Mouse (Mus musculus): ENCODE results near the gene Thbs3. TPM values are rescaled to one million over a fixed set of nuclear protein-coding genes. Genes with fewer than 3 reads are reported as not detected.

Gene Thbs3
- polyA plus RNA-seq, 1 experiment from 2014 or later, result 19.4 TPM

DNA sequence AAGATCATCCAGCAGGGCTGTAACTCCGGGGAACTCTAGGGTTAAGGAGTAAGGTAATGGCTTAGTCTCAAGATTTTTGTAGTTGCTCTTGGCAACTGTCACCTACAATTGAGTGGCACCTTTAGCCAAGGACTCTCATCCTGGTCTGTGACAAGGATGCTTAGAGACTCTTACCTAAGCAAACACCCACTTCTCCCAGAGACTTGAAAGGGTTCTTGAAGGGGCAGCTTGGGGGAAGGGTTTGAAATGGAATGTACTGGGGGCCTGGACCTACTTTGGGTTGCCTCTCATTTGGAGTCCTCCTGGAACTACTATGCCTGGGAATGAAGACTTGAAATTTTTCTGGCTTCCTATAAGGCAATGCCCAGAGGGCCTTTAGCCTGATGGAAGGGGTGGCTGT is 3.3 kb downstream of the Thbs3 start:
- ATAC-seq (replicated peaks; ENCODE audit: low FRiP score, low TSS enrichment, low read depth) (no peak), DNase-seq (ENCODE audit: low spot score) (no peak)
- 88% methylated on average over 1 of the region's 1 CpGs for WGBS
- H3K4me2 ChIP-seq (ENCODE audit: low read length), result no peak overlapping the region
- no peak overlapping the region for H3K9ac ChIP-seq (ENCODE audit: low read length)
- no peak overlapping the region for H3K4me3 ChIP-seq (ENCODE audit: low read depth, low read length)
- H3K4me1 ChIP-seq (replicated peaks; ENCODE audit: control insufficient read depth, insufficient read depth, low read length), result peaks cover 12% of the 10 kb centered on the region; the same call in 1 of the 2 replicates
- no peaks in the 10 kb centered on the region for H3K27me3 ChIP-seq (replicated peaks; ENCODE audit: control insufficient read depth, insufficient read depth, low read length)
- no peaks in the 10 kb centered on the region for H3K9me3 ChIP-seq (ENCODE audit: control insufficient read depth, low read length)
- H3K36me3 ChIP-seq (ENCODE audit: control insufficient read depth, insufficient read depth, low read length), result no peaks in the 10 kb centered on the region
- no peak overlapping the region for H3K27ac ChIP-seq (ENCODE audit: low read depth)

DNA sequence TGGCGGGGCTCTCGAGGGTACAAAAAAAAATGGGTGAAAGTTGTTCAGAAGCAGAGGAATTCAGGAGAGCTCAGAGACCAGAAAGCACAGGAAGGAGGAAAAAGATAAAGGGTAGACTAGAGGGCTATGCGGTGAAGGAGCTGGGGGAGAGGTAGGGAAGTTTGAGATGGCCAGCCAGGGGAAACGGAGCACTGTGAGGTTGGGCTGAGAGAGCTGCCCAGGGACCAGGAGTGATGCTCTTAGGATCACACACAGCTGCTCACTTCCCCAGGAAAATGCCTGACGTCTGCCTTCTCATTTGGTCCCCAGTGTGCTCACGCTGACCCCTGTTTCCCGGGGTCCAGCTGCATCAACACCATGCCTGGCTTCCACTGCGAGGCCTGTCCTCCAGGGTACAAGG is 4.6 kb downstream of the Thbs3 start:
- DNase-seq (ENCODE audit: low spot score) (no peak), ATAC-seq (replicated peaks; ENCODE audit: low FRiP score, low TSS enrichment, low read depth) (no peak)
- H3K36me3 ChIP-seq (ENCODE audit: control insufficient read depth, insufficient read depth, low read length), result no peaks in the 10 kb centered on the region
- H3K27ac ChIP-seq (ENCODE audit: low read depth), result no peak overlapping the region; the same call in 1 of the 2 replicates
- H3K4me1 ChIP-seq (replicated peaks; ENCODE audit: control insufficient read depth, insufficient read depth, low read length), result peaks cover 12% of the 10 kb centered on the region; the same call in 1 of the 2 replicates
- H3K4me2 ChIP-seq (ENCODE audit: low read length), result no peak overlapping the region
- no peak overlapping the region for H3K4me3 ChIP-seq (ENCODE audit: low read depth, low read length)
- no peaks in the 10 kb centered on the region for H3K9me3 ChIP-seq (ENCODE audit: control insufficient read depth, low read length)
- H3K9ac ChIP-seq (ENCODE audit: low read length), result no peak overlapping the region
- no peaks in the 10 kb centered on the region for H3K27me3 ChIP-seq (replicated peaks; ENCODE audit: control insufficient read depth, insufficient read depth, low read length)
- WGBS, result 32% methylated on average over 8 of the region's 8 CpGs

DNA sequence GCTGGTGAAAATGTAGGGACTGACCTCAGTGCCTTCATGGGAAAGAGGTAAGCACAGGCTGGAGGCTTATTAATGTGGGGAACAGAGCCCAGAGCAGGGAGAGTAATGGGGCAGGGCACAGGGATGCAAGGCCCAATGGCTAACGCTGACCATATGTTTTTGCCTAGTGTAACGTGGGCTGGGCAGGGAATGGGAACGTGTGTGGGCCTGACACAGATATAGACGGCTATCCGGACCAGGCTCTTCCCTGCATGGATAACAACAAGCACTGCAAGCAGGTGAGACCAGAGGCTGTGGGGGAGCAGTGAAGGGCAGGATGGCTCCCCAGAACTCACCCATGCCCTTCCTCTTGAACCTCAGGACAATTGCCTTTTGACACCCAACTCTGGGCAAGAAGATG is 6.2 kb downstream of the Thbs3 start:
- H3K4me3 ChIP-seq (ENCODE audit: low read depth, low read length), result no peak overlapping the region
- H3K36me3 ChIP-seq (ENCODE audit: control insufficient read depth, insufficient read depth, low read length), result no peaks in the 10 kb centered on the region
- H3K9me3 ChIP-seq (ENCODE audit: control insufficient read depth, low read length), result no peaks in the 10 kb centered on the region
- H3K4me1 ChIP-seq (replicated peaks; ENCODE audit: control insufficient read depth, insufficient read depth, low read length), result 0 out of 2 replicates have a peak, but pooled peaks cover 5% of the 10 kb centered on the region
- no peaks in the 10 kb centered on the region for H3K27me3 ChIP-seq (replicated peaks; ENCODE audit: control insufficient read depth, insufficient read depth, low read length)
- no peak overlapping the region for H3K27ac ChIP-seq (ENCODE audit: low read depth)
- DNase-seq (ENCODE audit: low spot score) (no peak), ATAC-seq (replicated peaks; ENCODE audit: low FRiP score, low TSS enrichment, low read depth) (no peak)
- WGBS, result 75% methylated on average over 5 of the region's 5 CpGs
- H3K4me2 ChIP-seq (ENCODE audit: low read length), result no peak overlapping the region
- H3K9ac ChIP-seq (ENCODE audit: low read length), result no peak overlapping the region

DNA sequence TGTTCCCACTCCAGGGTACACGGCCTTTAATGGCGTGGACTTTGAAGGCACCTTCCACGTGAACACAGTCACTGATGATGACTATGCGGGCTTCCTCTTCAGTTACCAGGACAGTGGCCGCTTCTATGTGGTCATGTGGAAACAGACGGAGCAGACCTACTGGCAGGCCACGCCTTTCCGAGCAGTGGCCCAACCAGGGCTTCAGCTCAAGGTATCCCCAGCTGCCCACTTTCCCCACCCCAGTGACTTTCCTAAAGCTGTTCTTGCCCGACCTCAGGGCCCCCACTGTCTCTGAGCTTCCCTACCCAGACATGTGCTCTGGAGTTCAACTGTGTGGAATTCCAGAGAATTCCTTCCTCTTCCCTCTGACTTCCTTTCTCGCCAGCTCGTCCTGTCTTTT is 9.8 kb downstream of the Thbs3 start:
- H3K4me1 ChIP-seq (replicated peaks; ENCODE audit: control insufficient read depth, insufficient read depth, low read length), result peaks cover 25% of the 10 kb centered on the region
- no peak overlapping the region for H3K4me2 ChIP-seq (ENCODE audit: low read length)
- no peak overlapping the region for H3K4me3 ChIP-seq (ENCODE audit: low read depth, low read length)
- H3K9me3 ChIP-seq (ENCODE audit: control insufficient read depth, low read length), result no peaks in the 10 kb centered on the region
- DNase-seq (ENCODE audit: low spot score), result no peak
- H3K36me3 ChIP-seq (ENCODE audit: control insufficient read depth, insufficient read depth, low read length), result no peaks in the 10 kb centered on the region
- WGBS, result 73% methylated on average over 11 of the region's 11 CpGs
- H3K27me3 ChIP-seq (replicated peaks; ENCODE audit: control insufficient read depth, insufficient read depth, low read length), result 0 out of 2 replicates have a peak, but pooled peaks cover 4% of the 10 kb centered on the region
- ATAC-seq (replicated peaks; ENCODE audit: low FRiP score, low TSS enrichment, low read depth), result no peak
- no peak overlapping the region for H3K27ac ChIP-seq (ENCODE audit: low read depth)
- H3K9ac ChIP-seq (ENCODE audit: low read length), result no peak overlapping the region

DNA sequence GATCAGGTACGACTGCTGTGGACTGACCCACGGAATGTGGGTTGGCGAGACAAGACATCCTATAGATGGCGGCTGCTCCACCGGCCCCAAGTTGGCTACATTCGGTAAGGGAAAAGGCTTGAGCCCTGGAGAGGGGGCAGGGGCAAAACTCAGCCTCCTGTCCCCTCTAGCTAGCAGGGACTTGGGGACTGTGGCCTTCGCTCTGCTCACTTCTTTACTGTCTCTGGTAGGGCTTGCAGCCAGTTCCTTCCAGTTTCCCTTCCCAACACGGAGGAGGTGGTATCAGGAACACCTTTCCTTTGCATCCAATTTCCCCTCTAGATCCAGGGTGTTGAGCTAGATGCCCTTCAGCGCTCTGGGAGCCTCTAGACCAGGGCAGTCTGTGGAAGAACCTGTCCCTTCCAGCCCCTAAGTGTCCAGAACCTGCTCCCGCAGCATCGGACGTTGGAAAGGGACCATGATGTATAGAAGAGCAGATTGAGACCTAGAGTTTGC is 10.4 kb downstream of the Thbs3 start:
- ATAC-seq (replicated peaks; ENCODE audit: low FRiP score, low TSS enrichment, low read depth), result no peak
- Histone ChIP-seq H3K9ac (ENCODE audit: low read length) (no peak overlapping the region), H3K36me3 (ENCODE audit: control insufficient read depth, insufficient read depth, low read length) (no peaks in the 10 kb centered on the region), H3K4me1 (replicated peaks; ENCODE audit: control insufficient read depth, insufficient read depth, low read length) (peaks cover 25% of the 10 kb centered on the region), H3K27ac (ENCODE audit: low read depth) (no peak overlapping the region), H3K9me3 (ENCODE audit: control insufficient read depth, low read length) (no peaks in the 10 kb centered on the region), H3K27me3 (replicated peaks; ENCODE audit: control insufficient read depth, insufficient read depth, low read length) (0 out of 2 replicates have a peak, but pooled peaks cover 4% of the 10 kb centered on the region), H3K4me2 (ENCODE audit: low read length) (no peak overlapping the region), H3K4me3 (ENCODE audit: low read depth, low read length) (no peak overlapping the region)
- DNase-seq (ENCODE audit: low spot score), result no peak
- WGBS, result 64% methylated on average over 12 of the region's 12 CpGs

DNA sequence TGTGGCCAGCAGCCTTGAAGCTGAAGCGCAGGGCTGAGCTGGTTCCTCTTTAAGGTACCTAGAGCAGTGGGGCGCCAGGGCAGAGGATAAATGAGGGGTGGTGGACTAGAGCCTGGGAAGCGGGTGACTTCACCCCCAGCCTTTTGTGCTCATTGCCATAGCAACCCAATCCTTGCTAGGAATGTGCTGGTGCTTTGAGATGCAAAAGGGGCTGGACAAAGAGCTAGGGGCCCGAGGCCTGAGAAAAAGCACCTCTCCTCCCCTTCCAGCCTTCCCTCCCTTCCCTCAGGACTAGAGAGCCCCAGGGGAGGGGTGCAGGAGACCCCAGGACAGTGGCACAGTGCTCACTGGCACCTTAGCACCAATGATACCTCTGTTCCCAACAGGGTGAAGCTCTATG is 10.9 kb downstream of the Thbs3 start:
- H3K4me3 ChIP-seq (ENCODE audit: low read depth, low read length), result no peak overlapping the region
- H3K9ac ChIP-seq (ENCODE audit: low read length), result 0 out of 2 replicates have a peak overlapping the region, but pooled peaks have one; percentile 42
- H3K27me3 ChIP-seq (replicated peaks; ENCODE audit: control insufficient read depth, insufficient read depth, low read length), result 0 out of 2 replicates have a peak, but pooled peaks cover 4% of the 10 kb centered on the region
- no peaks in the 10 kb centered on the region for H3K36me3 ChIP-seq (ENCODE audit: control insufficient read depth, insufficient read depth, low read length)
- H3K27ac ChIP-seq (ENCODE audit: low read depth), result no peak overlapping the region
- H3K4me1 ChIP-seq (replicated peaks; ENCODE audit: control insufficient read depth, insufficient read depth, low read length), result peaks cover 25% of the 10 kb centered on the region
- no peak for DNase-seq (ENCODE audit: low spot score)
- no peaks in the 10 kb centered on the region for H3K9me3 ChIP-seq (ENCODE audit: control insufficient read depth, low read length)
- ATAC-seq (replicated peaks; ENCODE audit: low FRiP score, low TSS enrichment, low read depth), result no peak
- 51% methylated on average over 4 of the region's 4 CpGs for WGBS
- H3K4me2 ChIP-seq (ENCODE audit: low read length), result peak overlapping the region; percentile 52; the same call in 1 of the 2 replicates

DNA sequence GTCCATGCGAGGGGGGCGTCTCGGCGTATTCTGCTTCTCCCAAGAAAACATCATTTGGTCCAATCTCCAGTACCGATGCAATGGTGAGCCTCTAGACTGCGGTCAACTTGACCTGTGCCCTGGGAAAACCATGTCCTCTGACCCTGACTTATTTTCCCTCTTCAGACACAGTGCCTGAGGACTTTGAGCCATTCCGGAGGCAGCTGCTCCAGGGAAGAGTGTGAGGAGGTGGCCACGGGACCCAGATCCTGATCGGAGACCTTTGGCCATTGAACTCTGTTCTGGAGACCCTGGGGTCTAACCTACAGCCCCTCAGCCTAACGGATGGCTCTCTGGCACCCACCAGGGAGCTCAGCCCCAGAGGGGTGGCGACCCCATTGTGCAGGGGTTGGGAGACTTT is 11.4 kb downstream of the Thbs3 start:
- Histone ChIP-seq H3K27me3 (replicated peaks; ENCODE audit: control insufficient read depth, insufficient read depth, low read length) (0 out of 2 replicates have a peak, but pooled peaks cover 4% of the 10 kb centered on the region), H3K4me1 (replicated peaks; ENCODE audit: control insufficient read depth, insufficient read depth, low read length) (peaks cover 25% of the 10 kb centered on the region), H3K9me3 (ENCODE audit: control insufficient read depth, low read length) (no peaks in the 10 kb centered on the region), H3K4me2 (ENCODE audit: low read length) (peak overlapping the region; percentile 52), H3K9ac (ENCODE audit: low read length) (peak overlapping the region; percentile 42; the same call in 1 of the 2 replicates), H3K4me3 (ENCODE audit: low read depth, low read length) (no peak overlapping the region), H3K27ac (ENCODE audit: low read depth) (no peak overlapping the region), H3K36me3 (ENCODE audit: control insufficient read depth, insufficient read depth, low read length) (no peaks in the 10 kb centered on the region)
- 35% methylated on average over 11 of the region's 11 CpGs for WGBS
- ATAC-seq (replicated peaks; ENCODE audit: low FRiP score, low TSS enrichment, low read depth) (no peak), DNase-seq (ENCODE audit: low spot score) (no peak)

DNA sequence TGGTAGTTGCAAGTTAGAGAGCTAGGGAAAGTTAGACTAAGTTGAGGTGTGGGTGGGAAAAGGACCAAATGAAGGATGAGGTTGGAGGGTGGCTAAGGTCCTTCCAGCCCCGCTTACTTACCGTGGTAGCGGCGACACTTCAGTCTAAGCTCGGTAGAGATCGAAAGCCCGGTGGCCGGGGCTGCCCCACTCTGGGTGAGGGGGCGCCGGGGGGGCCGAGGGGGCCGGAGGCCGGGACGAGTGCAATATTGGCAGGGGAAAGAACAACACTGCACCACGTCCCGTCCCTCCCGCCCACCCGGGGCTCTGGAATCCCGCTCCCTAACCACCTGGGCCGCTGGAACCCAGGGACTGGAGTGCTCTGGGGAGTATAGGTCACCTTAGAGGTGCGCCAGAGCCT is 11.9 kb downstream of the Thbs3 start, which contains the start of gene Mtx1:
Gene Mtx1, minus strand, starts transcription at position 189 of the 400 bp plus-strand sequence.
- Histone ChIP-seq H3K9me3 (ENCODE audit: control insufficient read depth, low read length) (no peaks in the 10 kb centered on the region), H3K27ac (ENCODE audit: low read depth) (peak within 1 kb of the TSS; percentile 59), H3K9ac (ENCODE audit: low read length) (peak within 1 kb of the TSS; percentile 42), H3K36me3 (ENCODE audit: control insufficient read depth, insufficient read depth, low read length) (no peaks in the 10 kb centered on the region), H3K4me2 (ENCODE audit: low read length) (peak within 1 kb of the TSS; percentile 52), H3K4me1 (replicated peaks; ENCODE audit: control insufficient read depth, insufficient read depth, low read length) (peaks cover 25% of the 10 kb centered on the region), H3K27me3 (replicated peaks; ENCODE audit: control insufficient read depth, insufficient read depth, low read length) (0 out of 2 replicates have a peak, but pooled peaks cover 4% of the 10 kb centered on the region), H3K4me3 (ENCODE audit: low read depth, low read length) (peak within 1 kb of the TSS; percentile 28)
- DNase-seq (ENCODE audit: low spot score) (no peak), ATAC-seq (replicated peaks; ENCODE audit: low FRiP score, low TSS enrichment, low read depth) (0 out of 2 replicates have a peak, but pooled peaks have one; percentile 1)
- 3% methylated on average over 19 of the region's 21 CpGs for whole genome bisulfite sequencing

Measured in intestine, embryonic 14.5 days (tissue).